8 mouse cellular contexts compared by ENCODE assay signal in the genomic region with DNA sequence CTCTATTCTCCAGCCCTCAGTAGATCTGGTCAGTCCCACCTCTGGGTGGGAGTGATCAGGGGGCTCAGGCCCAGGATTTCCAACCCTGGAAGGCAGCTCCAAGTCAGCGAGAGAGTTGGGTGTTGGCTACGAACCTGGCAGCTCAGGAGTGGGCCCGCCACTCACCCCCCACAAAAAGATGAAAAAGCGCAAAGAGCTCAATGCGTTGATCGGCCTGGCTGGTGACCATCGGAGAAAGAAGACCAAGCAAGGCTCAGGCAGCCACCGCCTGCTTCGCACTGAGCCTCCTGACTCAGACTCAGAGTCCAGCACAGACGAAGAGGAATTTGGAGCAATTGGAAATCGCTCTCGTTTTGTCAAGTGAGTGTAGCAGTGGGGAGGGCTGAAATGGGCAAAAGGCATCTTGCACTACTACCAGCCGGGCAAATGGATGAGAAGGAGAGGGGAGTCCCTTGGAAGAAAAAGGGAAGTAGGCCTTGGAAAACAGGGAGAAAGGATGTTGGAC. TPM values are rescaled to one million over a fixed set of nuclear protein-coding genes. Genes with fewer than 3 reads are reported as not detected.
DNase-seq lines count a peak whose midpoint lies in the region; ATAC-seq and TF ChIP-seq lines count a peak whose summit lies in the region.

No protein-coding gene starts in this region.

- no peak for TF ChIP-seq POLR2A in small intestine, adult 2 months (IDR thresholded peaks at IDR 0.05; ENCODE audit: low read depth, low read length)

- H3K4me2 ChIP-seq in forebrain, embryonic 11.5 days (ENCODE audit: low read depth, low read length, severe bottlenecking): peak overlapping the region; percentile 58
- H3K4me2 ChIP-seq in limb, embryonic 11.5 days (ENCODE audit: low read depth, severe bottlenecking): peak overlapping the region; percentile 69

- peak; percentile 88 for DNase-seq in heart, adult 11 months
- no peak for DNase-seq in heart, adult 9 months (ENCODE audit: low spot score in 2 of 2)
- no peak for DNase-seq in forebrain, embryonic 11.5 days (ENCODE audit: low spot score)
- DNase-seq in limb, embryonic 11.5 days (ENCODE audit: low spot score): no peak
- DNase-seq in c-Kit-positive CD71-positive TER-119-positive erythroid progenitor cells, embryonic 14.5 days (ENCODE audit: low spot score): no peak
- DNase-seq in layer of hippocampus, adult 11-12 months (ENCODE audit: low spot score): no peak

- H3K27ac ChIP-seq in forebrain, embryonic 11.5 days (ENCODE audit: low read depth, low read length): no peak overlapping the region
- no peak overlapping the region for H3K27ac ChIP-seq in limb, embryonic 11.5 days (replicated peaks; ENCODE audit: low read depth, low read length)
- H3K27ac ChIP-seq in small intestine, adult 2 months (ENCODE audit: insufficient read depth, low read depth, low read length): peak overlapping the region; percentile 1; the same call in 1 of the 2 replicates

- WGBS in forebrain, embryonic 11.5 days: 46% methylated on average over 13 of the region's 13 CpGs
- WGBS in limb, embryonic 11.5 days: 40% methylated on average over 13 of the region's 13 CpGs
- WGBS in small intestine, adult 2 months: 14% methylated on average over 13 of the region's 13 CpGs

- no peaks in the 10 kb centered on the region for H3K27me3 ChIP-seq in E14TG2a.4 (ENCODE audit: insufficient read depth, low read length)
- no peaks in the 10 kb centered on the region for H3K27me3 ChIP-seq in forebrain, embryonic 11.5 days (ENCODE audit: control insufficient read depth, insufficient read depth, low read length)
- H3K27me3 ChIP-seq in limb, embryonic 11.5 days (ENCODE audit: control insufficient read depth, insufficient read depth, low read length): no peaks in the 10 kb centered on the region
- H3K27me3 ChIP-seq in small intestine, adult 2 months (ENCODE audit: control insufficient read depth, insufficient read depth, low read length): no peaks in the 10 kb centered on the region

- no peaks in the 10 kb centered on the region for H3K9me3 ChIP-seq in E14TG2a.4 (ENCODE audit: low read length)
- H3K9me3 ChIP-seq in forebrain, embryonic 11.5 days (ENCODE audit: control insufficient read depth, low read length): no peaks in the 10 kb centered on the region
- H3K9me3 ChIP-seq in limb, embryonic 11.5 days (ENCODE audit: control insufficient read depth, low read length): no peaks in the 10 kb centered on the region

- H3K4me3 ChIP-seq in E14TG2a.4 (replicated peaks; ENCODE audit: low read length): peak overlapping the region; percentile 90
- peak overlapping the region; percentile 75 for H3K4me3 ChIP-seq in forebrain, embryonic 11.5 days (ENCODE audit: low read depth, low read length)
- peak overlapping the region; percentile 77 for H3K4me3 ChIP-seq in limb, embryonic 11.5 days (ENCODE audit: low read depth, low read length)
- H3K4me3 ChIP-seq in small intestine, adult 2 months (ENCODE audit: low read depth, low read length): peak overlapping the region; percentile 72

- no peak for ATAC-seq in forebrain, embryonic 11.5 days (replicated peaks; ENCODE audit: low FRiP score)
- no peak for ATAC-seq in limb, embryonic 11.5 days (ENCODE audit: insufficient number of reproducible peaks, low FRiP score, low TSS enrichment, low read depth)

- H3K36me3 ChIP-seq in E14TG2a.4 (ENCODE audit: insufficient read depth, low read length): peaks cover 35% of the 10 kb centered on the region
- H3K36me3 ChIP-seq in forebrain, embryonic 11.5 days (ENCODE audit: control insufficient read depth, insufficient read depth, low read length): peaks cover 7% of the 10 kb centered on the region; the same call in 1 of the 2 replicates
- H3K36me3 ChIP-seq in limb, embryonic 11.5 days (ENCODE audit: control insufficient read depth, insufficient read depth, low read length): no peaks in the 10 kb centered on the region
- peaks cover 20% of the 10 kb centered on the region for H3K36me3 ChIP-seq in small intestine, adult 2 months (ENCODE audit: control insufficient read depth, insufficient read depth, low read length)

- peak overlapping the region; percentile 82 for H3K9ac ChIP-seq in forebrain, embryonic 11.5 days (ENCODE audit: low read length)
- peak overlapping the region; percentile 83 for H3K9ac ChIP-seq in limb, embryonic 11.5 days (ENCODE audit: low read length)

- H3K4me1 ChIP-seq in E14TG2a.4 (replicated peaks; ENCODE audit: low read depth, low read length): peaks cover 33% of the 10 kb centered on the region
- H3K4me1 ChIP-seq in forebrain, embryonic 11.5 days (replicated peaks; ENCODE audit: control insufficient read depth, insufficient read depth, low read length): peaks cover 6% of the 10 kb centered on the region
- peaks cover 7% of the 10 kb centered on the region; the same call in 1 of the 2 replicates for H3K4me1 ChIP-seq in limb, embryonic 11.5 days (ENCODE audit: control insufficient read depth, insufficient read depth, low read length)
- H3K4me1 ChIP-seq in small intestine, adult 2 months (ENCODE audit: control insufficient read depth, insufficient read depth, insufficient read length, low read length): peaks cover 14% of the 10 kb centered on the region

- no peak for TF ChIP-seq CTCF in E14TG2a.4 (conservative IDR thresholded peaks at IDR 0.05; ENCODE audit: low read length)
- TF ChIP-seq CTCF in small intestine, adult 2 months (IDR thresholded peaks at IDR 0.05; ENCODE audit: extremely low read depth, insufficient read length, insufficient replicate concordance, low read depth, low read length): no peak

RNA-seq across cellular contexts. Expression of a gene that starts 1.0 kb away (rescaled TPM):
- polyA plus RNA-seq in forebrain, embryonic 11.5 days (2014; fragmentation: Nextera tagmentation; extraction: Ambion mirVana): 43.5 and 46.1 TPM in 2 replicates
- polyA plus RNA-seq in limb, embryonic 11.5 days (2014; fragmentation: Nextera tagmentation; extraction: Ambion mirVana): 44.3 and 48.5 TPM in 2 replicates
- 20.2 and 40.8 TPM in 2 replicates for polyA plus RNA-seq in small intestine, adult 2 months (2012; rRNA removed)

RNA-seq across cellular contexts. Expression of a gene that starts 42.3 kb away (rescaled TPM):
- polyA plus RNA-seq in forebrain, embryonic 11.5 days (2014; fragmentation: Nextera tagmentation; extraction: Ambion mirVana): 0.81 TPM in 1 of 2 replicates, not detected in the other
- 0.32 and 0.65 TPM in 2 replicates for polyA plus RNA-seq in limb, embryonic 11.5 days (2014; fragmentation: Nextera tagmentation; extraction: Ambion mirVana)
- polyA plus RNA-seq in small intestine, adult 2 months (2012; rRNA removed): not detected in 2 replicates

RNA-seq across cellular contexts. Expression of a gene that starts 46.1 kb away (rescaled TPM):
- 48.2 and 49.2 TPM in 2 replicates for polyA plus RNA-seq in forebrain, embryonic 11.5 days (2014; fragmentation: Nextera tagmentation; extraction: Ambion mirVana)
- polyA plus RNA-seq in limb, embryonic 11.5 days (2014; fragmentation: Nextera tagmentation; extraction: Ambion mirVana): 58.7 and 63.3 TPM in 2 replicates
- 42.0 and 60.6 TPM in 2 replicates for polyA plus RNA-seq in small intestine, adult 2 months (2012; rRNA removed)
